Mouse (Mus musculus): ENCODE data around the gene Ppp6r3.

The Ppp6r3 gene

DNA sequence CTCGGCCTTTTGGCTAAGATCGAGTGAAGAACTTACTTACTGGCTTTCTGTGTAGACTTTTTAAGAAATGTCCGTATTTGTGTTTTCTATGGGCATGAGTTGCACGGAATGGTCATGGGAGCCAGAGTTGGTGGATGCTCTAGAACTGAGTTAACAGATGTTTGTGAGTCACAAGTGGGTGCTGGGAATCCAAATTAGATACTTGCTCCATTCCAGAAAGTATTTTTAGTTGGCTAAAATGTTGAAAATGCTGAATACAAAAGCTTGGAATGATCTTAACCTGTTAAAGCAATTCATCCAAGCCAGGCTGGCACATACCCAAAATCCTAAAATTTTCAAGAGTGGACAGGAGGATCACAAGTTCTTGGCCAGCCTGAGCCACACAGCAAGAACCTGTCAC is 48.0 kb downstream of the Ppp6r3 start:
- DNase-seq (ENCODE audit: low spot score) = no peak

DNA sequence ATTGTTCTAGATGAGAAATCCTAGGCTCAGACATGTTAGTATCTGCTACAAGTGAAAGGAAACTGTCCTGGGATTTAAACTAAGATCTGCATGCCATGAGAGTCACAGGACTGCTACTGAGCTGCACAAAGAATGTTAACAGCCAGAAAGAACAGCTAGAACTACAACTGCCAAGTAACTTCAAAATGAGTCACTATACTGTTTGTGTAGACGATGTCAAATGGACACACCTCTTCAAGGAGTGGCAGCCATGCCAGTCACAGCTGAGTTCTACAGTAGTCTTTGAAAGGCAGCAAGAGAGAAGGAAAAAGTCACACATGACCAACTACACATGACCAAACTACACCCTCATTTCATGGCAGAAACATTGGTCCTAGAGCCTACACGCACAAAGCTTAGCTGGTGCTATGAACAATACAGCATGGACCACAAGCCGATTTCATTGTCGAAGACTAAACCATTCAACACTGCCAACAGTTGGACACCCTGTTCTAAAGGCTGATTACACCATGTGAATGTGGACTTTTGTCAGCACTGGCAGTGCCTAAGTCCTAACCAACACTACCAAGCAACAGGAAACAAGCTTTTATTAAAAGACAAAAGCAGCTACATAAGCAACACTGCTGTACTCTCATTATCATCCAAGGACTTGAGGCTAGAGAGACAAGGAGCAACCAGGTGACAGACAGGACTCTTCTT is 55.9 kb downstream of the Ppp6r3 start:
- DNase-seq (ENCODE audit: low spot score) = no peak

DNA sequence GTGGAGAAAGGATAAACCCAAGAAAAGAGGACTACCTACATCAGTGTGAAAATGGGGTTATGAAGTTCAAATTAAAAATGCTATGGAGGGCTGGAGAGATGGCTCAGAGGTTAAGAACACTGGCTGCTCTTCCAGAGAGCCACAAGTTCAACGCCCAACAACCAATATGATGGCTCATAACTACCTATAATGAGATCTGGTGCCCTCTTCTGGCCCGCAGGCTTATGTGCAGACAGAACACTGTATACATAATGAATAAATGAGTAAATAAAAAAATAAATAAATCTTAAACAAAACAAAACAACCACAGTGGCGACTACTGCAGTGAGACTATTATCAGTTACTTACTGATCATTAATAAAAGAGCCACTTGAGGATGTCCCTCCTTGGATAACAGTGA is 78.3 kb downstream of the Ppp6r3 start:
- no peak for DNase-seq (ENCODE audit: low spot score)

DNA sequence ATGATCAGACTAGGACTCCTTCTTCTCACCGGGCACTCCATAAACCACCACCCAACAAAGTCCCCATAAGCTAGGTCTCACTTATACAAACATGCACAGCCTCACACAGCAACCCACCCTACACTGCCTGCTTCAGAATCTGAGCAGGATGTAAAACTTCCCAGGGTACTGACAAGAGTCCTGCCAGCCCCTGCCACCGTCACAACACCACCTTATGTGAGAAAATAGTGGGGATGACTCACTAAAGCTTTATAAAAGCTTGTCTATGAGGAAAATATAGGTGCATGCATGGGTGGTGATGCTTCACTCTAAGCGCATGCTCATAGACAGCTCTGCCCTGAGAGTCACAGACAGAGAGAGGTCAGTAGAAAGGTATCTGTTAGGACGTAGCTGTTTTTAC is 85.7 kb downstream of the Ppp6r3 start:
- no peak for DNase-seq (ENCODE audit: low spot score)

DNA sequence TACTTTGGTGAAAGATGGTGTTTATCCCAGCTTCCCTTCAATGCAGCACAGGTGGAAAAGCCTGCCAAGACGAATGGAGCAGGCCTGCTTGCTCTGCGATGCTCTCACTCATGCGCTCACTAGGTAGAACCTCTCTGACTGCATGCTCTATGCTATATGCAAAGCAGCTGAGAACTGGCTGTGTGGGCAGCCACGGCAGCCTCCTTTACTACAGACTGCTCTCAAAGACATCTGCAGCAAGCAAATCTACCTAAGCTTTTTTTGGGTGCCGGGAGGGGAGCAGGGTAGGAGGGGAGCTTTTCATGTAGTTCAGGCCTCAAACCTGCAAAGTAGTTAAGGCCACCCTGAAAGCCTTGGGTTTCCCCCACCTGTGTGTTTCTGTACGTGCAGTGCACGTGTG is 92.7 kb downstream of the Ppp6r3 start:
- no peak for DNase-seq (ENCODE audit: low spot score)

GRCm38 (mm10) chr19:3480101-3480500 is 95.4 kb downstream of the Ppp6r3 start:
- no peak for DNase-seq (ENCODE audit: low spot score)

- no peak for DNase-seq (ENCODE audit: low spot score)
Measured at GRCm38 (mm10) chr19:3476996-3477395, 98.6 kb downstream of the Ppp6r3 start.

DNA sequence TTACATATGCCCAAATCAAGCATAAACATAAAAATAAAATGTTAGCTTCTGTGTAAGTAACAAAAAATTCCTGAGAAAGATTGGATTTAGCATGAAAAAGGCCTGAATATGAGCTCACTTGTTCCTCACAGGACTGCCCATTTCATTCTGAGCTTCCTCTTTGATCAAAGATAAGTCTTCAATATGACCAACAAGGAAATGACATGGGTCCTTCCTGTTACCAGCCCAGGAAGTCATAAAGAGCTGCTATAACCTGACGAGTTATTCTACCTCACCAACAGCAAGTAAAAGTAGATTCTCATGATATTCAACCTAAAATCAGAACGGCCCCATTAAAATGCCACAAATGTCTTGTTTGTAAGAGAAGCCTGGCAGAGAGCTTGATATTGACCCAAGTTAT is 104.3 kb downstream of the Ppp6r3 start:
- no peak for DNase-seq (ENCODE audit: low spot score)

GRCm38 (mm10) chr19:3467574-3467973 is 108.0 kb downstream of the Ppp6r3 start:
- DNase-seq (ENCODE audit: low spot score) = no peak

DNA sequence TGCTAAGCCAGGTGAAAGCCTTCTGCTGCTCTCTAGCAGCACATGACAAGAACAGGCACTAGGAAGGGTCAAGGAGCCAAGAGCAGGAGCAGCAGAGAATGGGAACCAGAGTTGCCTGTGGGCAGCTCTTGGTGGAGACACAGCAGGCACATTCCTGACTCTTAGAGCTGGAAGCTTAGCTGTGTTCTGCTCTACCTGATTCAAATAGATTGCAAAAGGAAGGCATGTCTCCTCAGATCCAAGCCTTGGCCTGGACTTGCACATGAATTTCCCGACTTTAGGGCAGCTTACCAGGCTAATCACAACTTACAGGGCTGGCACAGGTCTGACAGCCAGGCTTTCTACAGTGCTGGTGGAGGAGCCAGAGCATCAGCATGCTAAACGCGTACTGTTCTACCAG is 115.6 kb downstream of the Ppp6r3 start:
- no peak for DNase-seq (ENCODE audit: low spot score)

DNA sequence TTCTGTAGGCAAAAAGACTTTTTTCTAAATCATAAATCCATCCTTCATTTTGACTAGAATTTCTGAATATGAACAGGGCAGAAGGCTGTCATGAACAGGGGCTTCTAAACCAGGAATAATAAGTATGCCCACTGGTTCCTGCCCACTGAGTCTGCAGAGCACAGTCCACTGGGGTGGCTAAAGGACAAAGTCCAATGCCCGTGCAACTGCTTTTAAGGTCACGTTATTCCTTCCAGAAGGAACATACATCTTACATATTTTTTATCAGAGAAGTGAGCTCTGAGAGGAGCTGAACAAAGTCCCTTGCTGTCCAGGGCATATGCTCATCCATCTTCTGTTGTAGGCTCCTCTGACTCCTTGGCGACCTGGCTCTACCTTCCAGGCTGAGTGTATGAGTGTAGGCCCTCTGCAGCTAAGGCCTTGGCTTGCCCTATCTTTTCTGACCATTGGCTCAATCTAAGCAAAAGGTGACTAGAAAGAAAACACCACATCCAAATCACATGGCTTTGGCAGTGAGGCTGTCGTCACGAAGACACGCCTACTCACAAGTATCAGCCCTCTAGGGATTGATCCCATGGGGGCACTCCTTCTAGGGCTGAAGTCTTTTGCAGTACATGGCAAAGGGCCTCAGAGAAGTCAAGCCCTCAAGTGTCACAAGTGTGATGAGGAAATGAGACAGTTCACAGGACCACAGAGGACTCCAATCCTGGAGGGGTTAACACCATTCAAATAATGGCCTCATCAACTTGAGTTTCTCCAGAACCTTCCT is 117.0 kb downstream of the Ppp6r3 start:
- no peak for DNase-seq (ENCODE audit: low spot score)

- no peak for DNase-seq (ENCODE audit: low spot score)
Measured at GRCm38 (mm10) chr19:3457700-3458099, 117.8 kb downstream of the Ppp6r3 start.

- no peak for DNase-seq (ENCODE audit: low spot score)
Measured at GRCm38 (mm10) chr19:3451649-3452048, 123.9 kb downstream of the Ppp6r3 start.

DNA sequence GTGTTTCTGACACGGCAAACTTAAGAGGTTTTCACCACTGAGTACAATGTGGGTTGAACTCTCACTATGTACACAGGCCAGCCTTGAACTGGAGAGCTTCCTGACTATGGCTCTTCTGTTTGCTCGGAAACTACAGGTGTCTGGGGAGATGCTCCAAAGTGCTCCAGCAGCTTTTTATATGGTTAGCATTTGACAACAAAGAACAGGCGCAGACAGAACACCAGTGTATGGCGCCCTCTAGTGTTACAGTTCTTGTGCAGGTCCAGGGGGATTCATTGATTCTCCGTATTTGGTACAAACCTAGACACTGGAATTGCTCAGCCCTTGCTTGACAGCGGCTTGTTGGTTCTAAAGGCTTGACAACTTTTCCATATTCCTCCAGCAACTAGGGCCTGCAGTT is 124.4 kb downstream of the Ppp6r3 start:
- peak; percentile 72 for DNase-seq (ENCODE audit: low spot score)

- DNase-seq (ENCODE audit: low spot score) = no peak
Measured at GRCm38 (mm10) chr19:3450714-3451113, 124.8 kb downstream of the Ppp6r3 start.

DNA sequence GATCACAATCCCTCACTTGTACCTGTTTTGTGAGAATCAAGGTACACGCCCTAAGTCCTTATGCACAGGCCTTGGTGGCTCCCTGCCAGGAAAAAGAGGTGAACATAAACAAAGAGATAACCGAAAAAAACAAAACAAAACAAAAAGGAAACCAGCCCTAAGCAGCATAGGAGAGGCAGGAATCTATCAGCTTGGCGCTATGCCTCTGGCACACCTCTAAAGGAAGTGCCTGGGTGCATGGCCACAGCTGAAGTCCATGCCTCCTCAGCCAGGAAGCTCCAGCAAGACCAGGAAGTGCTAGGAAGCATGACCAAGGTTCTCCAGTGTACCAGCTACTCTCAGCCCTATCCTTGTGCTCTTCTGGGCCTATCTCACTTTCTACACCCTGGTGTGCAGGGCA is 126.3 kb downstream of the Ppp6r3 start:
- DNase-seq (ENCODE audit: low spot score) = peak; percentile 54

DNA sequence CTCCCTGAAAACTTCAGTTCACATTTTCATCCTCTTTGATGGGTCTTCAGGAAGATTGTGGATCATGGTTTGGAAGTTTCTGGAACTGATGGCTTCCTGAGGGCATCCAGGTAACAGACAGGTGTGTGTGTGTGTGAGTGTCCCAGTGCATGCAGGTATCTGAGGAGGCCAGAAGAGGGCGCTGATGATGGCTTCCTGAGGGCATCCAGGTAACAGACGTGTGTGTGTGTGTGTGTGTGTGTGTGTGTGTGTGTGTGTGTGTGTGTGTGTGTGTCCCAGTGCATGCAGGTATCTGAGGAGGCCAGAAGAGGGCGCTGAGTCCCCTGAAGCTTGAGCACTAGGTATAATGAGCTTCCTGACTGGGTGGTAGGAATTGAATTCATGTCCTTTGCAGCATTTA is 128.2 kb downstream of the Ppp6r3 start:
- DNase-seq (ENCODE audit: low spot score) = no peak

- no peak for DNase-seq (ENCODE audit: low spot score)
Measured at GRCm38 (mm10) chr19:3441092-3441491, 134.5 kb downstream of the Ppp6r3 start.

DNA sequence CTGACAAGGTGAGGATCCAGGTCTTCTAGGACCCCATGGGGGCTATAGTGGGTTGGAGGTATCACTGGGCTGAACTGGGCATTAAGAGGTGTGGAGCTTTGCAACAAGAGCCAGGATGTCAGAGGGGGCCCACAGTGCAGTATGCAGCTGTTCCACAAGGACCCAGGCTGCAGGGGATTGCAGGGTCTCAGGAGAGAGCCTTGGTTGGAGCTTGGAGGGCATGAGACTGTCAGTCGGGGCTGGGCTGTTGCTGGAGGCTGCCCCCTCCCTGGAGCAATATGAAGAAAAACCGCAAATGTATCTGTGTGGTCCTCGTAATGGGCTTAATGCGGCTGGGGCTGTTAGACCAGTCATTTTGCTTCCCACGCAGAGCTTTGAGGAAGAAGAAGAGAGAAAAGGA is 134.9 kb downstream of the Ppp6r3 start:
- no peak for DNase-seq (ENCODE audit: low spot score)

- no peak for DNase-seq (ENCODE audit: low spot score)
Measured at GRCm38 (mm10) chr19:3437980-3438379, 137.6 kb downstream of the Ppp6r3 start.

DNA sequence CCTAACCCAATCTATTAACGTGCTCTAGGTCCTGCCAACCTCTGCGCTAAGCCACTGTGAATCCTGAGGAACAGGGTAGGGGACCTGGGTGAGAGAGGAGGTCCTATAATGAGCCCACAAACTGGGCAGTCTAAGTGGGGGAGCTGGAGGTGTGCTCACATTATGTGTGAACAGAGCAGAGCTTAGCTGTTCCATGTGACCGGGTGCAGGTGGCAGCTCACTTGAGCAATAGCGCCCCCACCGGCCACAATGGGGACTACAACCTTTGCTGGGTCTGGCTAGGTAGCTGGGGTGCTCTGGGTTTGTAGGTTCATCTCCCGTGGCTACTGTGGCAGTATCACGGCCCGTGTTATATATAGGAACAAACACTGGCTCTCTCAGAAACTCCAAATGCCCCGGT is 138.7 kb downstream of the Ppp6r3 start:
- DNase-seq (ENCODE audit: low spot score) = no peak

- no peak for DNase-seq (ENCODE audit: low spot score)
Measured at GRCm38 (mm10) chr19:3435824-3436223, 139.7 kb downstream of the Ppp6r3 start.

DNA sequence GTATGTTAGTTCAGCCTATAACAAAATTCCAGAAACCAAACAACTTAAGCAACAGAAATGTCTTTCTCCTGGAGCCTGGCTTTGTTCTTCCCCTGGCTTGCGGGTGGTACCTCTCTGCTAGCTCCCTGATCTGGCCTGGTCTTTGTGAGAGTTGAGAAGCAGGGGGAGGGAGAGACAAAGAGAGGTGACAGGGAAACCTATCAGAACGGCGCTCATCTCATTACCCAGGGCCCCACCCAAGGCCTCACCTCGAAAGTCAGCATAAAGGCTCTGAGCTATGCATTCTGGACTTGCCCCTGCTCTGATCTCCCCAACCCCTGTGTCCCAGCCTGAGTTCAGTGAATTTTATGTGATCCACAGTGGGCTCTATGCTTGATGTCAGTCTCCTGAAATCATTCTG is 140.9 kb downstream of the Ppp6r3 start:
- DNase-seq (ENCODE audit: low spot score) = no peak

GRCm38 (mm10) chr19:3434124-3434523 is 141.4 kb downstream of the Ppp6r3 start:
- DNase-seq (ENCODE audit: low spot score) = no peak
